Mouse (Mus musculus) myocyte (in vitro differentiated cells): Measurements from ENCODE around the gene Gtf2b.

Experiments used
- CEBPB ChIP-seq: IDR thresholded peaks from 2 replicates; pipeline ENCODE4 v1.6.1; 2011; ENCODE audit warnings: mild to moderate bottlenecking, moderate library complexity; ENCODE audit not compliant: poor library complexity, insufficient read depth, severe bottlenecking
- E2F4 ChIP-seq: IDR thresholded peaks from one replicate; pipeline ENCODE4 v1.6.1; 2011; ENCODE audit warnings: mild to moderate bottlenecking, control low read depth, moderate library complexity; ENCODE audit not compliant: insufficient read depth
- POLR2A ChIP-seq: IDR thresholded peaks from one replicate; pipeline ENCODE4 v1.6.1; 2011; ENCODE audit warnings: low read depth, mild to moderate bottlenecking, control low read depth, moderate library complexity; ENCODE audit not compliant: insufficient read length
- POLR2AphosphoS2 ChIP-seq: IDR thresholded peaks from one replicate; pipeline ENCODE4 v1.6.1; 2011; ENCODE audit warnings: low read depth, control low read depth; ENCODE audit not compliant: insufficient read length
- TCF12 ChIP-seq: IDR thresholded peaks from one replicate; pipeline ENCODE4 v1.6.1; 2011; ENCODE audit warnings: mild to moderate bottlenecking, control low read depth; ENCODE audit not compliant: poor library complexity, insufficient read depth, severe bottlenecking
- USF1 ChIP-seq: IDR thresholded peaks from one replicate; pipeline ENCODE4 v1.6.1; 2011; ENCODE audit warnings: low read depth, mild to moderate bottlenecking, control low read depth, moderate library complexity

GRCm38 (mm10) chr3:142740896-142741295 is 23.9 kb upstream of the Gtf2b start:
- TF ChIP-seq POLR2A (no peak), TCF12 (no peak), POLR2AphosphoS2 (no peak), CEBPB (no peak), E2F4 (no peak), USF1 (no peak)
